Mouse (Mus musculus): ENCODE measurements around the gene Iqch. TPM values are rescaled to one million over a fixed set of nuclear protein-coding genes. Genes with fewer than 3 reads are reported as not detected.

Gene Iqch
- polyA plus RNA-seq (2014; fragmentation: Illumina TruSeq; extraction: RNeasy Lipid Tissue Mini Kit (QIAGEN cat#74804); ENCODE audit: low read depth, low replicate concordance) = 1.1 TPM

GRCm38 (mm10) chr9:63602043-63602939, at the start of gene Iqch, which contains the start of gene Aagab:
TSS of gene Iqch (minus strand) at chr9:63602493.
TSS of gene Aagab (plus strand) at chr9:63602660.

GRCm38 (mm10) chr9:63398611-63399462, 203.5 kb downstream of the Iqch start, which contains the start of gene 2300009A05Rik:
TSS of gene 2300009A05Rik (minus strand) at chr9:63399246.

GRCm38 (mm10) chr9:63377270-63378142, 224.8 kb downstream of the Iqch start, which contains the start of gene Map2k5:
TSS of gene Map2k5 (minus strand) at chr9:63377902.

Other genes starting within 250 kb of the Iqch start
- gene Map2k5, start 224.6 kb downstream of the Iqch start, polyA plus RNA-seq (2014; fragmentation: Illumina TruSeq; extraction: RNeasy Lipid Tissue Mini Kit (QIAGEN cat#74804); ENCODE audit: low read depth, low replicate concordance) = 11.0 TPM
- gene 2300009A05Rik, start 203.2 kb downstream of the Iqch start, polyA plus RNA-seq (2014; fragmentation: Illumina TruSeq; extraction: RNeasy Lipid Tissue Mini Kit (QIAGEN cat#74804); ENCODE audit: low read depth, low replicate concordance) = 39.7 TPM
- gene Aagab, start 167 bp upstream of the Iqch start, polyA plus RNA-seq (2014; fragmentation: Illumina TruSeq; extraction: RNeasy Lipid Tissue Mini Kit (QIAGEN cat#74804); ENCODE audit: low read depth, low replicate concordance) = 17.2 TPM
- 13.0 TPM for gene Smad3, start 155.5 kb upstream of the Iqch start, polyA plus RNA-seq (2014; fragmentation: Illumina TruSeq; extraction: RNeasy Lipid Tissue Mini Kit (QIAGEN cat#74804); ENCODE audit: low read depth, low replicate concordance)